Mouse (Mus musculus) liver, embryonic 15.5 days (tissue): ENCODE data around the gene Abce1. TPM values are rescaled to one million over a fixed set of nuclear protein-coding genes. Genes with fewer than 3 reads are reported as not detected.

ENCODE experiments used
- ATAC-seq: fragments of 200-750 bp; cut with Nextera tagmentation; 2 replicates; pipeline ENCODE4 v1.8.0; 2017; ENCODE audit warnings: moderate number of reproducible peaks, mild to moderate bottlenecking, moderate library complexity; ENCODE audit not compliant: insufficient read depth
- H3K27ac ChIP-seq: fragments of 300-500 bp; sonication (generic); replicated peaks from 2 replicates; pipeline ENCODE4 v1.5.1; 2015; ENCODE audit warnings: mild to moderate bottlenecking, inconsistent platforms
- H3K27me3 ChIP-seq: fragments of 300-500 bp; sonication (generic); 2 replicates; pipeline ENCODE4 v1.6.1; 2015; ENCODE audit warnings: mild to moderate bottlenecking, inconsistent platforms
- H3K36me3 ChIP-seq: fragments of 300-500 bp; sonication (generic); replicated peaks from 2 replicates; pipeline ENCODE4 v1.6.1; 2015; ENCODE audit warnings: moderate library complexity, mild to moderate bottlenecking, inconsistent platforms
- H3K4me1 ChIP-seq: fragments of 300-500 bp; sonication (generic); replicated peaks from 2 replicates; pipeline ENCODE4 v1.6.1; 2015; ENCODE audit warnings: inconsistent platforms
- H3K4me2 ChIP-seq: fragments of 300-500 bp; sonication (generic); 2 replicates; pipeline ENCODE4 v1.6.1; 2015; ENCODE audit warnings: moderate library complexity, mild to moderate bottlenecking, inconsistent platforms
- H3K4me3 ChIP-seq: fragments of 300-500 bp; sonication (generic); replicated peaks from 2 replicates; pipeline ENCODE4 v1.5.1; 2015; ENCODE audit warnings: mild to moderate bottlenecking, inconsistent platforms
- H3K9ac ChIP-seq: fragments of 300-500 bp; sonication (generic); 2 replicates; pipeline ENCODE4 v1.6.1; 2015; ENCODE audit warnings: moderate library complexity, mild to moderate bottlenecking, inconsistent platforms
- H3K9me3 ChIP-seq: fragments of 300-500 bp; sonication (generic); replicated peaks from 2 replicates; pipeline ENCODE4 v1.6.1; 2016; ENCODE audit warnings: inconsistent platforms
- WGBS: fragments of 180-500 bp; shearing (Covaris S2); methylation state at CpG from one replicate; pipeline ENCODE4 v1.1.7; 2015; ENCODE audit warnings: mixed read lengths; ENCODE audit not compliant: insufficient replicate concordance; 5-methylcytosine and 5-hydroxymethylcytosine counted together
- polyA plus RNA-seq: library from polyadenylated mRNA; unstranded; fragments of >200 nt; fragmentation: Nextera tagmentation; extraction: Ambion mirVana; gene quantifications from 2 replicates; pipeline ENCODE4 v1.2.1, GENCODE M21; 2015

Abce1 gene
- 51.6 and 54.7 TPM in 2 replicates for polyA plus RNA-seq

DNA sequence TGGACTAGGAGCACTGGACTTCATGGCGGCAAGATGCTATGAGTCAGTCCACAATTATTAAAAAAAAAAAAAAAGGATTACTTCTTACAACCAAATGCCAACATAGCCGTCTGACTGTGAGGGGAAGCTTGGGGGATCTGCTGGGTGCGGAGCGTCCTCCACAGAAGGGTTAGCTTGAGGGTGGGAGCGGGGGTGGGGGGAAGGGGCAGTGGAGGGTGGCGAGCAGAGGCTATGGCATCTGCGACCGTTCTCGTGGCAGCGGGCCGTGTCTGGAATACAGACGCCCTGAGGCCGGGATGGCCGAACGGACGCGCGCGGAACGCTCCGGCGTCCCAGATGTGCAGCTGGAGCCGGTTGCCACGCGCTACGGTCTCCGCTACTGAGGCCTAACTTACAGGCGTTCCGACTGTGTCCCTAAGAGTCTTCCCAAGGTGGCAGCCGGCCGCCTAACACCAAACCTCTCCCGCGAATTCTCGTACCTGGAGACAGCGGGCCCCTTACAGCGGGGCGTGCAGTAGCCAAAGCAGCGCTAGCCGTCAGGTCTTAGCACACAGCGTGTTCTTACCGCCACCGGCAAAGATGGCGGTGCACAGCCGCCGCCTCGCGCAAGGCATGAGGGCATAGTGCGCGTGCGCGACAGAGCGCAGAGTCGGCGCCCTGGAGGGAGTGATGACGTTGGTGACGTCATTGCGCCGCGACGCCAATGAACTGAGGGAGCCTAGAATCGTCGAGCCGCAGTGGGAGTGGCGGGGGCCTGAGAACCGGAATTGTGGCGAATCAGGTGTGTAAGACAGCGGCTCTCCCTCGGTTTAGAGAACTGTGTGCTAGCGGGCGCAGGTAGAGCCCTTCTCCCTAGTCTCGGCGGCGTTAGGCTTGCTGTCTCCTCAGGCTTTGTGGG, at the start of gene Abce1, which contains the start of gene Anapc10:
Gene Abce1, minus strand, starts transcription at position 677 of the 898 bp plus-strand sequence.
Gene Anapc10, plus strand, starts transcription at position 757 of the 898 bp plus-strand sequence.
- Histone ChIP-seq H3K27ac (peak within 1 kb of the TSS; percentile 89), H3K4me1 (peaks cover 10% of the 10 kb centered on the region), H3K9ac (peak within 1 kb of the TSS; percentile 84), H3K9me3 (no peaks in the 10 kb centered on the region), H3K27me3 (no peaks in the 10 kb centered on the region), H3K36me3 (peaks cover 21% of the 10 kb centered on the region), H3K4me3 (peak within 1 kb of the TSS; percentile 95), H3K4me2 (peak within 1 kb of the TSS; percentile 82)
- ATAC-seq: peak; percentile 99
- under 1% methylated on average over 73 of the region's 73 CpGs for WGBS

DNA sequence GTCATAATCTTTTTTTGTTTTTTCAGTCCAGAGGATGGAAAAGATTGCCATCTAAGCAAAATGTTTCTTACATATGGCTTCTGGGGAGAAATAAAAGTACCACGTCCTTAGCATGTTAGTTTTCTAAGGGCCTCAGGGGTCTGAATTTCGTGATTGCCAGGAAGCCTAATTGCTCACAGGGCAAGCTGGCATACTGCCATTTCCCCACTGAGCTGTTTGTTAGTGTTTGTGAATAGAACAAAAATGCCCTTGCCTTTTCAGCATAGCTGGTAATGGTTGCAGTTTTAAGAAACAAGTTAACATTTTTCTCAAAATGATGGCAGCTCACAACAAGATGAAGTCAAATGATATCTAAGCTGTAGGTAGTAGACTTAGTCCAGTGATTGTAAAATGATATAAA, 38.8 kb upstream of the Abce1 start:
- Histone ChIP-seq H3K4me2 (no peak overlapping the region), H3K9ac (no peak overlapping the region), H3K4me3 (no peak overlapping the region), H3K9me3 (no peaks in the 10 kb centered on the region), H3K27me3 (no peaks in the 10 kb centered on the region), H3K36me3 (no peaks in the 10 kb centered on the region; the same call in 1 of the 2 replicates), H3K4me1 (no peaks in the 10 kb centered on the region), H3K27ac (no peak overlapping the region)
- 55% methylated on average over 2 of the region's 2 CpGs for WGBS
- no peak for ATAC-seq

GRCm38 (mm10) chr8:79748591-79748990, 37.1 kb upstream of the Abce1 start:
- no peaks in the 10 kb centered on the region for H3K4me1 ChIP-seq
- no peak overlapping the region for H3K27ac ChIP-seq
- H3K9me3 ChIP-seq: no peaks in the 10 kb centered on the region
- 61% methylated on average over 4 of the region's 4 CpGs for WGBS
- H3K4me2 ChIP-seq: no peak overlapping the region
- H3K4me3 ChIP-seq: no peak overlapping the region
- no peaks in the 10 kb centered on the region; the same call in 1 of the 2 replicates for H3K36me3 ChIP-seq
- no peak overlapping the region for H3K9ac ChIP-seq
- no peak for ATAC-seq
- no peaks in the 10 kb centered on the region for H3K27me3 ChIP-seq

DNA sequence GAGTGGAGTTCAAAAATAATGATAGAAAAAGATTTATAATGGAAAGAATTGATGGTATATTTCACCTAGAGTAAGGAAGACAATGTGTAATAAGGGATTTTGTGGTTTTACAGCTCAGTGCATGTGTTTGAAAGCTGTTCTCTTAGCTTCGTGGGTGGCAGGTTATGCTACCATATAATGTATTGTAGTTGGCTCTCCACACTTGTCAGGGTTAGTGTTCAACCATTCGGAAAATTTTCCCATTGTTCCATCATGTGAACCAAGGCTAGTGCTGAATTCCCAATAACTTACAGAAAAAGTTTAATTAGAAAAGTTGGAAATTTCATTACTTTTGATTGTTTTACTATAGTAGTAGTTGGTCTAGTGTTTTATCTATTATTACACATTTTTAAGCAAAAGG, 36.6 kb upstream of the Abce1 start:
- Histone ChIP-seq H3K4me2 (no peak overlapping the region), H3K9ac (no peak overlapping the region), H3K27me3 (no peaks in the 10 kb centered on the region), H3K9me3 (no peaks in the 10 kb centered on the region), H3K27ac (no peak overlapping the region), H3K4me1 (no peaks in the 10 kb centered on the region), H3K36me3 (no peaks in the 10 kb centered on the region; the same call in 1 of the 2 replicates), H3K4me3 (no peak overlapping the region)
- 61% methylated on average over 2 of the region's 2 CpGs for WGBS
- no peak for ATAC-seq

- ATAC-seq: no peak
- no peaks in the 10 kb centered on the region for H3K27me3 ChIP-seq
- no peak overlapping the region for H3K4me2 ChIP-seq
- 25% methylated on average over 2 of the region's 2 CpGs for WGBS
- H3K36me3 ChIP-seq: no peaks in the 10 kb centered on the region
- no peaks in the 10 kb centered on the region for H3K9me3 ChIP-seq
- H3K27ac ChIP-seq: no peak overlapping the region
- no peak overlapping the region for H3K4me3 ChIP-seq
- no peak overlapping the region for H3K9ac ChIP-seq
- H3K4me1 ChIP-seq: no peaks in the 10 kb centered on the region
Observed at GRCm38 (mm10) chr8:79734304-79734703, 22.8 kb upstream of the Abce1 start.

- Histone ChIP-seq H3K27me3 (no peaks in the 10 kb centered on the region), H3K36me3 (no peaks in the 10 kb centered on the region; the same call in 1 of the 2 replicates), H3K9ac (no peak overlapping the region), H3K4me2 (no peak overlapping the region), H3K27ac (no peak overlapping the region), H3K4me1 (no peaks in the 10 kb centered on the region), H3K9me3 (no peaks in the 10 kb centered on the region), H3K4me3 (no peak overlapping the region)
- WGBS: 79% methylated on average over 1 of the region's 1 CpGs
- ATAC-seq: no peak
Observed at GRCm38 (mm10) chr8:79727900-79728299, 16.4 kb upstream of the Abce1 start.

GRCm38 (mm10) chr8:79724589-79724988, 13.0 kb upstream of the Abce1 start:
- H3K4me3 ChIP-seq: no peak overlapping the region

GRCm38 (mm10) chr8:79723308-79723707, 11.8 kb upstream of the Abce1 start:
- Histone ChIP-seq H3K27ac (no peak overlapping the region), H3K27me3 (no peaks in the 10 kb centered on the region), H3K36me3 (peaks cover 10% of the 10 kb centered on the region), H3K4me3 (no peak overlapping the region), H3K9ac (no peak overlapping the region), H3K4me1 (no peaks in the 10 kb centered on the region), H3K4me2 (no peak overlapping the region), H3K9me3 (no peaks in the 10 kb centered on the region)
- ATAC-seq: no peak

More at GRCm38 (mm10) chr8:79724589-79724988, 13.0 kb upstream of the Abce1 start:
- H3K9ac ChIP-seq: no peak overlapping the region
- H3K4me2 ChIP-seq: no peak overlapping the region
- no peak overlapping the region for H3K27ac ChIP-seq
- no peaks in the 10 kb centered on the region for H3K9me3 ChIP-seq
- 37% methylated on average over 3 of the region's 3 CpGs for WGBS
- H3K27me3 ChIP-seq: no peaks in the 10 kb centered on the region
- ATAC-seq: no peak
- no peaks in the 10 kb centered on the region for H3K4me1 ChIP-seq
- peaks cover 10% of the 10 kb centered on the region for H3K36me3 ChIP-seq

- no peak overlapping the region for H3K4me2 ChIP-seq
- no peak overlapping the region for H3K4me3 ChIP-seq
- H3K9me3 ChIP-seq: no peaks in the 10 kb centered on the region
- no peak overlapping the region for H3K27ac ChIP-seq
- H3K36me3 ChIP-seq: peaks cover 16% of the 10 kb centered on the region
- no peak for ATAC-seq
- no peaks in the 10 kb centered on the region for H3K27me3 ChIP-seq
- no peak overlapping the region for H3K9ac ChIP-seq
- no peaks in the 10 kb centered on the region for H3K4me1 ChIP-seq
Observed at GRCm38 (mm10) chr8:79721537-79721936, 10.0 kb upstream of the Abce1 start.

- H3K4me3 ChIP-seq: peak overlapping the region; percentile 33
- WGBS: 37% methylated on average over 5 of the region's 6 CpGs
- peaks cover 10% of the 10 kb centered on the region for H3K36me3 ChIP-seq
- H3K27me3 ChIP-seq: no peaks in the 10 kb centered on the region
- H3K9ac ChIP-seq: no peak overlapping the region
- no peak for ATAC-seq
- peaks cover 10% of the 10 kb centered on the region for H3K4me1 ChIP-seq
- peak overlapping the region; percentile 82 for H3K4me2 ChIP-seq
- H3K9me3 ChIP-seq: no peaks in the 10 kb centered on the region
- H3K27ac ChIP-seq: no peak overlapping the region
Observed at GRCm38 (mm10) chr8:79712676-79713075, 1.1 kb upstream of the Abce1 start.

- Histone ChIP-seq H3K36me3 (peaks cover 51% of the 10 kb centered on the region), H3K27ac (no peak overlapping the region), H3K9me3 (no peaks in the 10 kb centered on the region), H3K27me3 (no peaks in the 10 kb centered on the region), H3K9ac (no peak overlapping the region), H3K4me3 (no peak overlapping the region), H3K4me2 (no peak overlapping the region), H3K4me1 (peaks cover 3% of the 10 kb centered on the region)
- no peak for ATAC-seq
- WGBS: 80% methylated on average over 3 of the region's 3 CpGs
Observed at GRCm38 (mm10) chr8:79706687-79707086, 4.9 kb downstream of the Abce1 start.
